Mouse (Mus musculus): ENCODE data around the gene Hnrnpul1. TPM values are rescaled to one million over a fixed set of nuclear protein-coding genes. Genes with fewer than 3 reads are reported as not detected.
A peak's percentile ranks its signal among the peaks of the same experiment; 100 is the strongest.
"Not testable (repeated sequence)": the region's sequence is repeated elsewhere in the genome, so short reads cannot be mapped to it uniquely, and the experiment has no call there.

The Hnrnpul1 gene
- total and polyA plus RNA-seq, 2 experiments from 2014 or later, result 47.9 to 144 TPM

- H3K4me1 ChIP-seq (ENCODE audit: insufficient read depth), result no peaks in the 10 kb centered on the region
- no peak overlapping the region for H3K4me3 ChIP-seq (ENCODE audit: low read depth, low read length)
- DNase-seq (no peak), ATAC-seq (no peak)
- 63% methylated on average over 3 of the region's 3 CpGs for WGBS
- no peak for TF ChIP-seq CTCF (IDR thresholded peaks at IDR 0.05; ENCODE audit: low read depth)
- H3K4me2 ChIP-seq (ENCODE audit: low read depth), result no peak overlapping the region
- H3K9me3 ChIP-seq (ENCODE audit: low read length), result no peaks in the 10 kb centered on the region
- no peak overlapping the region for H3K27ac ChIP-seq (ENCODE audit: low read depth, low read length)
- H3K36me3 ChIP-seq (ENCODE audit: insufficient read depth), result no peaks in the 10 kb centered on the region
- H3K27me3 ChIP-seq (ENCODE audit: insufficient read depth, low read length), result no peaks in the 10 kb centered on the region
- no peak overlapping the region for H3K9ac ChIP-seq
Observed at GRCm38 (mm10) chr7:25793679-25794078, 39.1 kb upstream of the Hnrnpul1 start.

- WGBS, result 73% methylated on average over 9 of the region's 9 CpGs
- not testable (repeated sequence) for H3K4me2 ChIP-seq (ENCODE audit: low read depth); H3K36me3 ChIP-seq (ENCODE audit: insufficient read depth); H3K4me3 ChIP-seq (ENCODE audit: low read depth, low read length); H3K9ac ChIP-seq; H3K4me1 ChIP-seq (ENCODE audit: insufficient read depth); H3K9me3 ChIP-seq (ENCODE audit: low read length); DNase-seq; H3K27ac ChIP-seq (ENCODE audit: low read depth, low read length); ATAC-seq; H3K27me3 ChIP-seq (ENCODE audit: insufficient read depth, low read length)
Observed at GRCm38 (mm10) chr7:25792966-25793365, 38.4 kb upstream of the Hnrnpul1 start.

- no peak overlapping the region for H3K4me2 ChIP-seq (ENCODE audit: low read depth)
- DNase-seq (no peak), ATAC-seq (no peak)
- H3K4me3 ChIP-seq (ENCODE audit: low read depth, low read length), result no peak overlapping the region
- H3K9me3 ChIP-seq (ENCODE audit: low read length), result no peaks in the 10 kb centered on the region
- H3K9ac ChIP-seq, result no peak overlapping the region
- no peaks in the 10 kb centered on the region for H3K36me3 ChIP-seq (ENCODE audit: insufficient read depth)
- no peak overlapping the region for H3K27ac ChIP-seq (ENCODE audit: low read depth, low read length)
- H3K4me1 ChIP-seq (ENCODE audit: insufficient read depth), result 0 out of 2 replicates have a peak, but pooled peaks cover 4% of the 10 kb centered on the region
- 78% methylated on average over 8 of the region's 8 CpGs for WGBS
- no peak for TF ChIP-seq CTCF (IDR thresholded peaks at IDR 0.05; ENCODE audit: low read depth)
- H3K27me3 ChIP-seq (ENCODE audit: insufficient read depth, low read length), result no peaks in the 10 kb centered on the region
Observed at GRCm38 (mm10) chr7:25790615-25791014, 36.1 kb upstream of the Hnrnpul1 start.

- Histone ChIP-seq H3K4me2 (ENCODE audit: low read depth) (peak overlapping the region; percentile 56; the same call in 1 of the 2 replicates), H3K9me3 (ENCODE audit: low read length) (no peaks in the 10 kb centered on the region), H3K4me1 (ENCODE audit: insufficient read depth) (0 out of 2 replicates have a peak, but pooled peaks cover 4% of the 10 kb centered on the region), H3K9ac (no peak overlapping the region), H3K27ac (ENCODE audit: low read depth, low read length) (no peak overlapping the region), H3K27me3 (ENCODE audit: insufficient read depth, low read length) (no peaks in the 10 kb centered on the region), H3K4me3 (ENCODE audit: low read depth, low read length) (no peak overlapping the region), H3K36me3 (ENCODE audit: insufficient read depth) (no peaks in the 10 kb centered on the region)
- WGBS, result 16% methylated on average over 3 of the region's 3 CpGs
- no peak for DNase-seq
- no peak for ATAC-seq
- no peak for TF ChIP-seq CTCF (IDR thresholded peaks at IDR 0.05; ENCODE audit: low read depth)
Observed at GRCm38 (mm10) chr7:25789129-25789440, 34.5 kb upstream of the Hnrnpul1 start.

GRCm38 (mm10) chr7:25788220-25789128 lies 33.9 kb upstream of the Hnrnpul1 start, which contains the start of gene Axl:
Axl (minus strand) TSS chr7:25788705.
- H3K36me3 ChIP-seq (ENCODE audit: insufficient read depth), result no peaks in the 10 kb centered on the region
- H3K9ac ChIP-seq, result peak within 1 kb of the TSS; percentile 35
- no peak for TF ChIP-seq CTCF (IDR thresholded peaks at IDR 0.05; ENCODE audit: low read depth)
- H3K9me3 ChIP-seq (ENCODE audit: low read length), result no peaks in the 10 kb centered on the region
- DNase-seq (peak; percentile 66), ATAC-seq (peak; percentile 85)
- under 1% methylated on average over 28 of the region's 30 CpGs for WGBS
- H3K4me3 ChIP-seq (ENCODE audit: low read depth, low read length), result peak within 1 kb of the TSS; percentile 32
- H3K4me2 ChIP-seq (ENCODE audit: low read depth), result peak within 1 kb of the TSS; percentile 56
- no peaks in the 10 kb centered on the region for H3K27me3 ChIP-seq (ENCODE audit: insufficient read depth, low read length)
- peak within 1 kb of the TSS; percentile 50; the same call in 1 of the 2 replicates for H3K27ac ChIP-seq (ENCODE audit: low read depth, low read length)
- 0 out of 2 replicates have a peak, but pooled peaks cover 4% of the 10 kb centered on the region for H3K4me1 ChIP-seq (ENCODE audit: insufficient read depth)

DNA sequence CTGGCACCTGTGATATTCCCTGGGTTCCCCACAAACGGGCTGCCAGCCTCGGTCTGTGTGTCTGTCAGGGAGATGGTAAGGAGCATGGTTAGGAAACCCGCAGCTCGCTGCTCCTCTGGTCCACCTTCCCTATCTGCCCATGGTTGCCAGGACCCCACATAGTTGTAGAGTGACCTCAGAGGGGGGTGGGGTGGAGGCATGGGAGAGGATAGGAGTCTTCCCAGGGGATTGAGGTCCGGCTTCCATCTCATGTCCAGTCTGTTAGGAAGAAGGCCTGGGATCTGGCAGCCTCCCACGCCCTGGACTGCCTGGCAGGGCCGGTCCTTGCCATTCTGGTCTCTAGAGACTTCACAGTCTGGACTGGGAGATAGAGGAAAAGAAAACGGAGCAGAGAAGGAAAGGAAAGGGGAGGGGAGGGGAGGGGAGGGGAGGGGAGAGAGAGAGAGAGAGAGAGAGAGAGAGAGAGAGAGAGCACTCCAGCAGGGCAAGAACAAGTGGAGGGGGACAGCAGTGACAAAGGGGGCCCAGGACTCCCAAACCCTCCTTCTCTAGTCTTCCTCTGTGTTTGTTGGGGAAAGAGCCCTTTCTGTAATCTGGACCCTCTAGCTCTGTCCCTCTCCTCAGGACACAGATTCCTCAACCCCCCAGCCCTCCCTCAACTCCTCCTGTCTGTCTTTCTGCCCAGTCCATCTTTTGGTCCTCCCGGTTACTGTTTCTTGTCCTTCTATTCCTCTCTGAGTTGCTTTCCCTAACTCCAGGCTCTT lies 33.1 kb upstream of the Hnrnpul1 start:
- Histone ChIP-seq H3K36me3 (ENCODE audit: insufficient read depth) (no peaks in the 10 kb centered on the region), H3K4me2 (ENCODE audit: low read depth) (peak overlapping the region; percentile 56), H3K4me3 (ENCODE audit: low read depth, low read length) (peak overlapping the region; percentile 32), H3K27me3 (ENCODE audit: insufficient read depth, low read length) (no peaks in the 10 kb centered on the region), H3K9me3 (ENCODE audit: low read length) (no peaks in the 10 kb centered on the region), H3K9ac (no peak overlapping the region; the same call in 1 of the 2 replicates), H3K4me1 (ENCODE audit: insufficient read depth) (0 out of 2 replicates have a peak, but pooled peaks cover 4% of the 10 kb centered on the region), H3K27ac (ENCODE audit: low read depth, low read length) (no peak overlapping the region; the same call in 1 of the 2 replicates)
- 17% methylated on average over 9 of the region's 9 CpGs for WGBS
- DNase-seq (no peak), ATAC-seq (peak; percentile 36)
- TF ChIP-seq CTCF (IDR thresholded peaks at IDR 0.05; ENCODE audit: low read depth), result no peak

GRCm38 (mm10) chr7:25786974-25787373 lies 32.4 kb upstream of the Hnrnpul1 start:
- DNase-seq (no peak), ATAC-seq (no peak)
- 83% methylated on average over 4 of the region's 4 CpGs for WGBS
- H3K4me2 ChIP-seq (ENCODE audit: low read depth), result no peak overlapping the region
- H3K9me3 ChIP-seq (ENCODE audit: low read length), result no peaks in the 10 kb centered on the region
- TF ChIP-seq CTCF (IDR thresholded peaks at IDR 0.05; ENCODE audit: low read depth), result no peak
- no peaks in the 10 kb centered on the region for H3K36me3 ChIP-seq (ENCODE audit: insufficient read depth)
- peaks cover 6% of the 10 kb centered on the region for H3K4me1 ChIP-seq (ENCODE audit: insufficient read depth)
- H3K4me3 ChIP-seq (ENCODE audit: low read depth, low read length), result no peak overlapping the region
- H3K27me3 ChIP-seq (ENCODE audit: insufficient read depth, low read length), result no peaks in the 10 kb centered on the region
- H3K9ac ChIP-seq, result no peak overlapping the region
- H3K27ac ChIP-seq (ENCODE audit: low read depth, low read length), result no peak overlapping the region

Data from forebrain, postnatal 0 days (tissue).